Mouse (Mus musculus): ENCODE data around the gene Epsti1. TPM values are rescaled to one million over a fixed set of nuclear protein-coding genes. Genes with fewer than 3 reads are reported as not detected.

Gene Epsti1
- total and polyA plus RNA-seq, 3 experiments: 0.86 to 0.97 (median 0.93) TPM

DNA sequence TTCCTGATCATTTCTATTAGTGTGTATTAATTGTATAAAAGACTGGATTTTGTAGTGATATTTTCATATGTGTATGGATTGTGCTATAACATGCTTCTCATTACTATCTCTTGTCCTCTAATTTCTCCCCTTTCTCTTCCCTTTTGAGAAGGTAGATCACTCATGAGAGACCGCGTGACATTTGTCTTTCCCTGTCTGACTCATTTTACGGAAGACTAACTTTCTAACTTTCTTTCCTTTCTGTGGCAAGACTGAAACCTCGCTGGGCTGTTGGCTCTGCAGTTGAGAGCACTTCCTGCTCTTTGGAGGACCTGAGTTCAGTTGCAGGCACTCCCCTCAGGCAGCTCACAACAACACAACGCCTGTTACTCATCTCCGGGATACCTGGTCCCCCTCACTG lies 136.6 kb downstream of the Epsti1 start:
- intact Hi-C loops (cut with DNase I): no loop called here
- Histone ChIP-seq H3K4me3 (no peak overlapping the region), H3K36me3 (ENCODE audit: control insufficient read depth, insufficient read depth, low read length) (no peaks in the 10 kb centered on the region), H3K79me2 (replicated peaks; ENCODE audit: control insufficient read depth, insufficient read depth, low read length) (no peaks in the 10 kb centered on the region), H3K27ac (no peak overlapping the region), H3K4me1 (ENCODE audit: control insufficient read depth, insufficient read depth, low read length) (no peaks in the 10 kb centered on the region), H3K27me3 (ENCODE audit: control insufficient read depth, insufficient read depth, low read length) (no peaks in the 10 kb centered on the region), H3K9ac (ENCODE audit: low read depth, low read length) (no peak overlapping the region)
- no peak for DNase-seq
- 80% methylated on average over 6 of the region's 6 CpGs for WGBS
- no peak for TF ChIP-seq POLR2A (IDR thresholded peaks at IDR 0.05; ENCODE audit: insufficient read depth, low read depth, low read length)
- no peak for TF ChIP-seq EP300 (IDR thresholded peaks at IDR 0.05; ENCODE audit: insufficient read depth, low read depth, low read length)
- no peak for TF ChIP-seq CTCF (IDR thresholded peaks at IDR 0.05)

DNA sequence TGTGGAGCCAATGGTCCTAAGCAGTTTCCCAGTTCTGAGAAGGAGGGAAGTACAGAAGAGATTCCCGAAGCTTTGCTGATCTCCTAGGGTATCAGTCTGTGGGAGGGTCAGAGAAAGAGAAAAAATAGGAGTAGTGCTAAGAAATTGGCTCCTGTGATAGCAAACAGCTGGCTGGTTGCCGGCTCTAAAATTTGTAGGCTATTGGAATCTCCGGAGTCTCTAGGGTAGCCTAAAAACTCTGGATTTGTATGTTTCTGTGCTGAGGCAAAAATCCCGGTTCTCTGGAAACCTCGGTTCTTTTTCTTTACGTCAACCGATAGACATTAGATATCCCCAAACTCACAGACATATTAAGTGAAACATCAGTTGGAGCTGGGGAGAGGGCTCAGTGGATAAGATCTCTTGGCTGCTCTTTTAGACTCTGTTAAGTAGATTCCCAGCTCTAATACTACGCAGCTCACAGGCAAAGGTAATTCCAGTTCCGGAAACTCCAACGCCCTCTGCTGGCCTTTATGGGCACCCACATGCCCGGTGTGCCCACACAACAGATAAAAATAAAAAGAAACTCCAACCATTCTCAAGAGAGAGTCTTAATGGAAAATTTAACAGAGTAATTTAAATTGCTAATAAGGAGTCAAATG lies 138.0 kb downstream of the Epsti1 start:
- no peaks in the 10 kb centered on the region for H3K79me2 ChIP-seq (replicated peaks; ENCODE audit: control insufficient read depth, insufficient read depth, low read length)
- DNase-seq: no peak
- H3K27me3 ChIP-seq (ENCODE audit: control insufficient read depth, insufficient read depth, low read length): no peaks in the 10 kb centered on the region
- intact Hi-C loops (cut with DNase I): no loop called here
- TF ChIP-seq CTCF (IDR thresholded peaks at IDR 0.05) (0 out of 2 replicates have a peak, but pooled peaks have one; percentile 11), EP300 (IDR thresholded peaks at IDR 0.05; ENCODE audit: insufficient read depth, low read depth, low read length) (no peak)
- H3K9ac ChIP-seq (ENCODE audit: low read depth, low read length): no peak overlapping the region
- no peaks in the 10 kb centered on the region for H3K4me1 ChIP-seq (ENCODE audit: control insufficient read depth, insufficient read depth, low read length)
- no peak overlapping the region for H3K4me3 ChIP-seq
- no peak overlapping the region for H3K27ac ChIP-seq
- no peaks in the 10 kb centered on the region for H3K36me3 ChIP-seq (ENCODE audit: control insufficient read depth, insufficient read depth, low read length)
- 69% methylated on average over 11 of the region's 11 CpGs for WGBS

DNA sequence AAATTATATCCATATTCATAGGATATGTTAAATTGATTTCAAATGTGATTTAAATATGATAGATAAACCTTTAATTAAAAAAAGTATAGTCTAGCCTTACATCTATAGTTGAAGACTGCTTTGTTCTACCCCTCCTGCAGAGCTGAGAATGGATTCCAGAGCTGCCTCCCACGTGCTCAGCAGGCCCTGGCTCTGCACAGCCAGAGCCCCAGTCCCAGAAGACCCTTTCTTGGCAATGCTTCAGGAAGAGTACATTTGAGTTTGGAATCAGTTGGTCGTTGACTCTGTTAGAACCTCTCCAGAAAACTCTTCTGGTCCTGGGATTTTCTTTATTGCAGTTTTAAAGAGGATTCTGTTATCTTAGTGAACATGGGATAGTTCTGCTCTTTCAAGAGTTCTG lies 139.0 kb downstream of the Epsti1 start:
- no peak for TF ChIP-seq POLR2A (IDR thresholded peaks at IDR 0.05; ENCODE audit: insufficient read depth, low read depth, low read length)
- Histone ChIP-seq H3K79me2 (replicated peaks; ENCODE audit: control insufficient read depth, insufficient read depth, low read length) (no peaks in the 10 kb centered on the region), H3K4me1 (ENCODE audit: control insufficient read depth, insufficient read depth, low read length) (no peaks in the 10 kb centered on the region), H3K36me3 (ENCODE audit: control insufficient read depth, insufficient read depth, low read length) (no peaks in the 10 kb centered on the region), H3K9ac (ENCODE audit: low read depth, low read length) (no peak overlapping the region), H3K27me3 (ENCODE audit: control insufficient read depth, insufficient read depth, low read length) (no peaks in the 10 kb centered on the region), H3K4me3 (no peak overlapping the region), H3K27ac (no peak overlapping the region)
- WGBS: 28% methylated on average over 2 of the region's 2 CpGs
- DNase-seq: no peak
- intact Hi-C loops (cut with DNase I): no loop called here

DNA sequence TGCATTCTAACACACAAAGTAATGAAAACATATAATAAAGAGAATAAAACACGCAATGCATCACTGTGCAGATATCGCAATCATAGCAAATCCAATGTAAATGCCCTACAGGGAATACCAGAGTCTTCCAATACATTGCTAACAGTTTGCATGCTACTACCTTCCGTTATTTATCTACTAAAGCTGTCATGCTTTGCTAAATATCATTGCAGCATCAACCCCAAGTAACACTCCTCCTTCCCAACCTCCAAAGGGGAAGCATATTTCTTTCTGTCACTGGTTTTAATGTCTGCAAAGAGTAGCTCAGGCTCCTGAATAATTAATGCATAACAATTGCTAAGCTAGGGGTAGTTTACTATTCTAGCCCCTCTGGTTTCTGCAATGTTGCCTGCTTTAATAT lies 144.2 kb downstream of the Epsti1 start:
- no peak overlapping the region for H3K9ac ChIP-seq (ENCODE audit: low read depth, low read length)
- H3K79me2 ChIP-seq (replicated peaks; ENCODE audit: control insufficient read depth, insufficient read depth, low read length): no peaks in the 10 kb centered on the region
- H3K36me3 ChIP-seq (ENCODE audit: control insufficient read depth, insufficient read depth, low read length): no peaks in the 10 kb centered on the region
- WGBS: 87% methylated on average over 3 of the region's 3 CpGs
- no peak overlapping the region for H3K4me3 ChIP-seq
- DNase-seq: no peak
- no peaks in the 10 kb centered on the region for H3K4me1 ChIP-seq (ENCODE audit: control insufficient read depth, insufficient read depth, low read length)
- no peak for TF ChIP-seq POLR2A (IDR thresholded peaks at IDR 0.05; ENCODE audit: insufficient read depth, low read depth, low read length)
- no peak for TF ChIP-seq CTCF (IDR thresholded peaks at IDR 0.05)
- TF ChIP-seq EP300 (IDR thresholded peaks at IDR 0.05; ENCODE audit: insufficient read depth, low read depth, low read length): no peak
- intact Hi-C loops (cut with DNase I): no loop called here
- no peaks in the 10 kb centered on the region for H3K27me3 ChIP-seq (ENCODE audit: control insufficient read depth, insufficient read depth, low read length)
- no peak overlapping the region for H3K27ac ChIP-seq

DNA sequence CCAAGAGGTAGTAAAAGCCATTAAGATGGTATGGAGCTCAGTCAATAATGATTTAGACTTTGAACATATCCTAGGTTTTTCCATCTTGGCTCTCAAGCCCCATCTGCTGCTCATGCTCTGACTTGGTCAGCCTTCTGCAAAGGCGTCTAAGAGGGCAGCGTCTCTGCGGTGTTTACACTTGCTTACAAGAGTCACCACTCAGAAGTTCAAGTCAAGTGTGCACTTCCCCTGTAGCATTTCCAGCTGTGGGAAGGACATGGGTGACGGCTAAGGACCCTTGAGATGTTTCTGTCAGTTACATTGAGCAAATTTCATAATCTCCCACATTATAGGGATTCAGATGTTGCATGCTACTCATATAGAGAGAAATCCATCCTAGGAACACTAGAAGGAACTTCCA lies 144.6 kb downstream of the Epsti1 start:
- intact Hi-C loops (cut with DNase I): no loop called here
- no peaks in the 10 kb centered on the region for H3K4me1 ChIP-seq (ENCODE audit: control insufficient read depth, insufficient read depth, low read length)
- H3K36me3 ChIP-seq (ENCODE audit: control insufficient read depth, insufficient read depth, low read length): no peaks in the 10 kb centered on the region
- no peak overlapping the region for H3K9ac ChIP-seq (ENCODE audit: low read depth, low read length)
- H3K4me3 ChIP-seq: no peak overlapping the region
- no peaks in the 10 kb centered on the region for H3K79me2 ChIP-seq (replicated peaks; ENCODE audit: control insufficient read depth, insufficient read depth, low read length)
- DNase-seq: no peak
- no peaks in the 10 kb centered on the region for H3K27me3 ChIP-seq (ENCODE audit: control insufficient read depth, insufficient read depth, low read length)
- no peak overlapping the region for H3K27ac ChIP-seq
- 78% methylated on average over 4 of the region's 4 CpGs for WGBS
- TF ChIP-seq EP300 (IDR thresholded peaks at IDR 0.05; ENCODE audit: insufficient read depth, low read depth, low read length) (no peak), CTCF (IDR thresholded peaks at IDR 0.05) (no peak), POLR2A (IDR thresholded peaks at IDR 0.05; ENCODE audit: insufficient read depth, low read depth, low read length) (no peak)

Other genes with a start within 250 kb of the Epsti1 start
- gene Dnajc15, start 29.1 kb upstream of the Epsti1 start, total RNA-seq (2021): 100 to 1,000 TPM; 243 to 278 TPM
- 20.8 and 39.1 TPM in 2 replicates for gene Dnajc15, start 29.1 kb upstream of the Epsti1 start, polyA plus RNA-seq (2012; rRNA removed)
- not detected for gene Fam216b, start 184.8 kb downstream of the Epsti1 start, total RNA-seq (2021)
- gene Fam216b, start 184.8 kb downstream of the Epsti1 start, polyA plus RNA-seq (2012; rRNA removed): 0.23 and 0.51 TPM in 2 replicates